Mouse (Mus musculus) heart, adult 2 months (tissue): Measurements from ENCODE around the gene Iqcj.

Experiments
- CTCF ChIP-seq: fragments of 200-600 bp; IDR thresholded peaks from 2 replicates; pipeline ENCODE4 v1.8.1; 2022; ENCODE audit warnings: antibody characterized with exemption, mild to moderate bottlenecking, moderate library complexity
- EP300 ChIP-seq: fragments of 200-500 bp; IDR thresholded peaks from 2 replicates; pipeline ENCODE4 v1.6.1; 2011; ENCODE audit warnings: low read depth, low read length, control low read depth; ENCODE audit not compliant: insufficient read depth
- POLR2A ChIP-seq: fragments of 200-500 bp; IDR thresholded peaks from 2 replicates; pipeline ENCODE4 v1.6.1; 2011; ENCODE audit warnings: mild to moderate bottlenecking, low read depth, low read length, control low read depth; ENCODE audit not compliant: insufficient read depth

- no peak for TF ChIP-seq POLR2A
- TF ChIP-seq CTCF: no peak
- TF ChIP-seq EP300: no peak
Measured at GRCm38 (mm10) chr3:67877253-67877652, 14.8 kb upstream of the Iqcj start.
